Mouse (Mus musculus): Measurements from ENCODE around the gene Cnih3. TPM values are rescaled to one million over a fixed set of nuclear protein-coding genes. Genes with fewer than 3 reads are reported as not detected.

Cnih3 gene
- total and polyA plus RNA-seq, 3 experiments = 0.11 TPM; not detected in 2

DNA sequence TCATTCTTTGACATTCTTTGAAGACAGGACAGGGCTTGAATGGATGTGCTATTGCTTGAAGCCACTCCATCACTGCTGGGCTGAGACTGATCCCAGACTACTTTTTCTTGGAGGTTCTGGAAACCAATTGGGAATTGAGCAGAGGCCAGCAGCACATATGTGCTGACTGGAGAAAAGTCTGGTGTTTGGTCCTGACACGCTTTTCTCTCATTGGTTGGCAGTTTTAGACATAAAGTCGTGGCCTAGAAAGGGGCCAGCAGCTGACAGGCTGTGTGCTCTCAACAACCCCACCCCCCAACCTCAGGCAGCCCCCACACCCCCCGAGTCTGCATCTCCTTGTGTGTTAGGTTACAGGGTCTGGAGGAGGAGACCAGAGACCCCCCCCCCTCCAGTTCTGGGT is 17.9 kb downstream of the Cnih3 start:
- H3K4me3 ChIP-seq (ENCODE audit: low read depth, low read length) = no peak overlapping the region
- peaks cover 47% of the 10 kb centered on the region for H3K4me1 ChIP-seq (ENCODE audit: insufficient read depth, low read depth, low read length)
- DNase-seq (ENCODE audit: low spot score) (no peak), ATAC-seq (ENCODE audit: extremely low read depth, insufficient number of reproducible peaks, low FRiP score, poor library complexity, severe bottlenecking) (no peak)
- H3K9me3 ChIP-seq (replicated peaks) = no peaks in the 10 kb centered on the region
- TF ChIP-seq POLR2AphosphoS5 (IDR thresholded peaks at IDR 0.05; ENCODE audit: insufficient replicate concordance, low read depth, low read length) (no peak), CTCF (IDR thresholded peaks at IDR 0.05; ENCODE audit: low read depth, low read length) (no peak), TAL1 (conservative IDR thresholded peaks at IDR 0.05; ENCODE audit: low read depth, low read length) (no peak), GATA1 (IDR thresholded peaks at IDR 0.05; ENCODE audit: borderline replicate concordance, low read length) (no peak)
- peaks cover 45% of the 10 kb centered on the region for H3K27me3 ChIP-seq (ENCODE audit: insufficient read depth, low read length)
- H3K36me3 ChIP-seq (replicated peaks) = no peaks in the 10 kb centered on the region

DNA sequence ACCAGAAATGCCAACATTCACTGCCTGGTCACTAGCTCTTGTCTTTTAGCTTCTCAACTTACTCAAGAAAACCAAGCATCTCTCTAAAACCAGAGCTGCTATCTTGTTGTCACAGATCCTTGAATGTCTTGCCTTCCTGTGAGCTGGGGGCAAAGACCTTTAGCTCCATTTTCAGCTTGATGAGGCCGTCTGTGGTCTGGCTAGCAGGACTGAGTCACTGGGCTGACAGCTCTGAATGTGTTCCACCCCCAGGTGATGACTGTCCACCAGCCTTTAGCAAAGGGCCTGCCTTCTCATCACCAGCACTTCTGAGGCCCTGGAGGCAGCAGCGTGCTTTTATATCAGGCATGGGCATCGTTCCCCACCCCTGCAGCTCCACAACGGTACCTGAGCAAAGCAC is 18.8 kb downstream of the Cnih3 start:
- TF ChIP-seq CTCF (IDR thresholded peaks at IDR 0.05; ENCODE audit: low read depth, low read length) = no peak
- TF ChIP-seq GATA1 (IDR thresholded peaks at IDR 0.05; ENCODE audit: borderline replicate concordance, low read length) = no peak
- TF ChIP-seq GATA2 (IDR thresholded peaks at IDR 0.05; ENCODE audit: borderline replicate concordance, low read depth, low read length) = no peak
- no peak for TF ChIP-seq TAL1 (conservative IDR thresholded peaks at IDR 0.05; ENCODE audit: low read depth, low read length)
- no peak for TF ChIP-seq POLR2AphosphoS5 (IDR thresholded peaks at IDR 0.05; ENCODE audit: insufficient replicate concordance, low read depth, low read length)
- no peaks in the 10 kb centered on the region for H3K36me3 ChIP-seq (replicated peaks)
- H3K4me1 ChIP-seq (ENCODE audit: insufficient read depth, low read depth, low read length) = peaks cover 47% of the 10 kb centered on the region
- DNase-seq (ENCODE audit: low spot score) = no peak
- H3K4me3 ChIP-seq (ENCODE audit: low read depth, low read length) = no peak overlapping the region
- peaks cover 47% of the 10 kb centered on the region for H3K27me3 ChIP-seq (ENCODE audit: insufficient read depth, low read length)
- H3K9me3 ChIP-seq (replicated peaks) = no peaks in the 10 kb centered on the region
- ATAC-seq (ENCODE audit: extremely low read depth, insufficient number of reproducible peaks, low FRiP score, poor library complexity, severe bottlenecking) = no peak

DNA sequence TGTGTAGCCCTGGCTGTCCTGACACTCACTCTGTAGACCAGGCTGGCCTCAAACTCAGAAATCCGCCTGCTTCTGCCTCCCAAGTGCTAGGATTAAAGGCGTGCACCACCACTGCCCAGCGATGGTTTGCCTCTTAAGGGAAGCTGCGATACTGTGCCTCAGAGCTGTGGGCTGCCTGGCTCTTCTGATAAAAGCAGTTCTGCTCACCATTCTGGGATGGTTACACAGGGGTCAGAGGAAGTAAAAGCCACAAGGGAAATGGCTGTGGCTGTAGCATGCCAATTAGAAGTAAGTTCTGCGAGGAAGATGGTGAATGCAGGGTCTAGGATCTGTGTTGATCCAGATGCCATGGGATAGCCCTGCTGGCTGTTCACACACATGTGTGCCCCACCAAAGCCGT is 19.9 kb downstream of the Cnih3 start:
- H3K36me3 ChIP-seq (replicated peaks) = no peaks in the 10 kb centered on the region
- H3K9me3 ChIP-seq (replicated peaks) = no peaks in the 10 kb centered on the region
- H3K4me3 ChIP-seq (ENCODE audit: low read depth, low read length) = no peak overlapping the region
- no peak for DNase-seq (ENCODE audit: low spot score)
- TF ChIP-seq GATA2 (IDR thresholded peaks at IDR 0.05; ENCODE audit: borderline replicate concordance, low read depth, low read length) = no peak
- TF ChIP-seq CTCF (IDR thresholded peaks at IDR 0.05; ENCODE audit: low read depth, low read length) = no peak
- TF ChIP-seq GATA1 (IDR thresholded peaks at IDR 0.05; ENCODE audit: borderline replicate concordance, low read length) = no peak
- TF ChIP-seq POLR2AphosphoS5 (IDR thresholded peaks at IDR 0.05; ENCODE audit: insufficient replicate concordance, low read depth, low read length) = no peak
- no peak for TF ChIP-seq TAL1 (conservative IDR thresholded peaks at IDR 0.05; ENCODE audit: low read depth, low read length)
- peak; percentile 43; the same call in 1 of the 2 replicates for ATAC-seq (ENCODE audit: extremely low read depth, insufficient number of reproducible peaks, low FRiP score, poor library complexity, severe bottlenecking)
- H3K27me3 ChIP-seq (ENCODE audit: insufficient read depth, low read length) = peaks cover 51% of the 10 kb centered on the region
- peaks cover 36% of the 10 kb centered on the region for H3K4me1 ChIP-seq (ENCODE audit: insufficient read depth, low read depth, low read length)

DNA sequence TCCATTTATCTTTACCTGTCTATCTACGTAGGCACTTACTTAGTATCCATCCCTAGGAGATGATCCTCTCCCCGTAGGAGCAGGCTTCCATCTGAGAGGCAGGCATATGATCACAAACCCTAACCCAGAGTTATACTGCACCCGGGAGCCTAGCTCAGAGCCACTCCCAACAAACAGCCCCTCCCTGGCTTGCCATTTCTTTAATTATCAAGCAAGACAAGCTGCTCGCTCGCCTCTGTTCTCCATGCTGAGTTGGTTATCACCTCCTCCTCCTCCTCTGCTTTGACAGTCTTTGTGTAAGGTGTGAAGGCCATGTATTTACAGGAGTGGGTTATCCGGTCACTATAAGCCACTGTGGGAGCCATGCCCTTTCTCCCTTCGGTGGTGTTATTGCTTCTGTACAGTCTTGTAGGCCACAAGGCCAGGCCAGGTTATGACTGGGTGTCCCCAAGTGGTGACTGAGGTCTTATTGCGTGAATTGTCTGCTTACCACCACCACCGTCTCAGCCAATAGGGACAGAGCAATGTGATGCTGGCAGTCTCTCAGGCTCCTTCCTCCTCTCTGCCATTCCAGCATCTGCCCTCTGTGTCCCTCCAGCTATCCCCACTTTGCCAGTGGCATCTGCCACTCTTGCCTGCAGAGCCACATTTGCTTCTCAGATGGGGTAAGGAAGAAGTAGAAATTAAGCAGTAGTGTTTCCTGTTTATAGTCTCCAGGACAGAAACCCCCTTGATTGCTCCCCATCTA is 22.4 kb downstream of the Cnih3 start:
- Histone ChIP-seq H3K4me3 (ENCODE audit: low read depth, low read length) (no peak overlapping the region), H3K27me3 (ENCODE audit: insufficient read depth, low read length) (peaks cover 54% of the 10 kb centered on the region), H3K36me3 (replicated peaks) (no peaks in the 10 kb centered on the region), H3K4me1 (ENCODE audit: insufficient read depth, low read depth, low read length) (peaks cover 17% of the 10 kb centered on the region), H3K9me3 (replicated peaks) (no peaks in the 10 kb centered on the region)
- TF ChIP-seq GATA2 (IDR thresholded peaks at IDR 0.05; ENCODE audit: borderline replicate concordance, low read depth, low read length) (no peak), TAL1 (conservative IDR thresholded peaks at IDR 0.05; ENCODE audit: low read depth, low read length) (no peak), POLR2AphosphoS5 (IDR thresholded peaks at IDR 0.05; ENCODE audit: insufficient replicate concordance, low read depth, low read length) (no peak), CTCF (IDR thresholded peaks at IDR 0.05; ENCODE audit: low read depth, low read length) (no peak), GATA1 (IDR thresholded peaks at IDR 0.05; ENCODE audit: borderline replicate concordance, low read length) (no peak)
- no peak for ATAC-seq (ENCODE audit: extremely low read depth, insufficient number of reproducible peaks, low FRiP score, poor library complexity, severe bottlenecking)
- no peak for DNase-seq (ENCODE audit: low spot score)

DNA sequence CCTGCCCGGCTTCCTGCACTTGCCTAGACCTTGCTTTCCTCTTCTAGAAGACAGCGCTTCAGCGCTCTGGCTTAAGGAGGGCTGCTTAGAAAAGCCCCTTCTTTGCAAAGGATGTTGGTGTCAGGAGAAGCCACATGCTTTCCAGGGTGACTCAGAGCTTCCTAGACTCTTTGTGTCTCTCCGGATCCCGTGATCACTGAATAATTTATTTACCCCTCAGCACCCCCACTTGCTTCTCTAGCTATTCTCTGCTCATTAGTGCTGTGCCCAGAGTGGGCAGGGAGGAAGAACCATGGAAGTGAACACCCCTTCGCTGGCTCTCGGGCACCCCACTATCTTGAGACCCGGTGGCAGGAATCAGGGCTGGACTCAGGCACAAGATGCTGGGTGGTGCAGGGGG is 24.0 kb downstream of the Cnih3 start:
- no peak for ATAC-seq (ENCODE audit: extremely low read depth, insufficient number of reproducible peaks, low FRiP score, poor library complexity, severe bottlenecking)
- Histone ChIP-seq H3K9me3 (replicated peaks) (no peaks in the 10 kb centered on the region), H3K36me3 (replicated peaks) (no peaks in the 10 kb centered on the region), H3K4me3 (ENCODE audit: low read depth, low read length) (no peak overlapping the region), H3K4me1 (ENCODE audit: insufficient read depth, low read depth, low read length) (peaks cover 11% of the 10 kb centered on the region), H3K27me3 (ENCODE audit: insufficient read depth, low read length) (peaks cover 47% of the 10 kb centered on the region)
- TF ChIP-seq POLR2AphosphoS5 (IDR thresholded peaks at IDR 0.05; ENCODE audit: insufficient replicate concordance, low read depth, low read length) = no peak
- TF ChIP-seq GATA2 (IDR thresholded peaks at IDR 0.05; ENCODE audit: borderline replicate concordance, low read depth, low read length) = no peak
- no peak for TF ChIP-seq TAL1 (conservative IDR thresholded peaks at IDR 0.05; ENCODE audit: low read depth, low read length)
- no peak for TF ChIP-seq CTCF (IDR thresholded peaks at IDR 0.05; ENCODE audit: low read depth, low read length)
- TF ChIP-seq GATA1 (IDR thresholded peaks at IDR 0.05; ENCODE audit: borderline replicate concordance, low read length) = no peak
- no peak for DNase-seq (ENCODE audit: low spot score)

DNA sequence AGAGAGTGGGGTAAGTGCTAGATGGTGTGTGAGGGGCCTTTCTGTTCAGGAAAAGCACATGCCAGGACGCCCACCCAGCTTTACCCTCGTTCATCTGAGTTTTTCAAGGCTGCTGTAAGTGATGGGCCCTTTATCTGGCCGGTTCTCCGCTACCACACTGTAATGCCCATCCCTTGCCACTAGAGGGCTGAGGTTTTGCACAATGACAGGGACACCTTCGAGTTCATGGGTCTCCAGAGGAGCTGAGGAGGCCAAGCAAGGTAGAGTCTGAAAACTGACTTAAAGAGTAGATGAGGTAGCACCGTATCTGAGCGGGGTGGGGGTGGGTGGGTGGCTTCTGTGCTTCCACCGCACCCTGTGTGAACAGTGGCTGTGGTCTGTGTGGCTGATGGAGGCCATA is 27.2 kb downstream of the Cnih3 start:
- Histone ChIP-seq H3K9me3 (replicated peaks) (no peaks in the 10 kb centered on the region), H3K4me1 (ENCODE audit: insufficient read depth, low read depth, low read length) (no peaks in the 10 kb centered on the region; the same call in 1 of the 2 replicates), H3K36me3 (replicated peaks) (no peaks in the 10 kb centered on the region), H3K27me3 (ENCODE audit: insufficient read depth, low read length) (peaks cover 46% of the 10 kb centered on the region), H3K4me3 (ENCODE audit: low read depth, low read length) (no peak overlapping the region)
- TF ChIP-seq GATA2 (IDR thresholded peaks at IDR 0.05; ENCODE audit: borderline replicate concordance, low read depth, low read length) = no peak
- TF ChIP-seq CTCF (IDR thresholded peaks at IDR 0.05; ENCODE audit: low read depth, low read length) = peak; percentile 69; the same call in 1 of the 2 replicates
- ATAC-seq (ENCODE audit: extremely low read depth, insufficient number of reproducible peaks, low FRiP score, poor library complexity, severe bottlenecking) (peak; percentile 40; the same call in 1 of the 2 replicates), DNase-seq (ENCODE audit: low spot score) (peak; percentile 43)

Data from G1E (cell line).